Mouse (Mus musculus): ENCODE results near the gene Gimap3.

DNA sequence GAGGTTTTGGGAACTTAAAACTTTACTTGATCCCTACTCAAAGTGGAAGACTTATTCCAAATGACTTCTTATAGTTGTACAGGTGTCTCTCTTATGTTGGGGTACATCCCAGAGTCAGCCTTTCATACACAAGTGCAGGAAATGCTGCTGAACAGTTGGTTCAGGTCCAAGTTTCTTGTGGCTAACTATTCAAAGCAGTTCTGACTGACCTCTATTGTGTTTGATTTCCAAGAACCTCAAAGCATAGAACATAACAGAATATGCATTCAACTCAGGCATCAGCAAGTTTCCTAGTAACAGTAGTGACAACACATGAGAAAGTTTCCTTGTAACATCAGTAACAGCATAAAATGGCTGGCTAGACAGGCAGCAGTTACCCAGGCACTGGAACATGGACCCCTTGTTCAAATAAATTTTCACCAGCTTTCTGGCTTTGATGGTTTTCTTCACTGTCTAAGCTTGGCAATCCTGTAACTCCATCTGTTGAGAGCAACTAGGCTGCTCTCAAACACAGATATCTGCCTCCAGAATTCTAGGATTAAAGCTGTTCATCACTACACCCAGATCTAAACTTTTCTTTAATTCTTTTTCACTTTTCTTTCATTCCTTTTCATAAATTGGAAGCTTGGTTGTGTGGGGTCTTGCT is 32.9 kb upstream of the Gimap3 start:
- TF ChIP-seq POLR2A (IDR thresholded peaks at IDR 0.05; ENCODE audit: control insufficient read depth, low read depth, low read length) (no peak), CTCF (IDR thresholded peaks at IDR 0.05; ENCODE audit: control insufficient read depth, insufficient read depth, insufficient replicate concordance, low read depth, low read length) (no peak)
